Mouse (Mus musculus): ENCODE measurements around the gene Scaf8. TPM values are rescaled to one million over a fixed set of nuclear protein-coding genes. Genes with fewer than 3 reads are reported as not detected.

The Scaf8 gene
- polyA plus RNA-seq, 1 experiment from 2014 or later, result 28.7 TPM

GRCm38 (mm10) chr17:3232626-3233025 is 117.9 kb downstream of the Scaf8 start:
- Histone ChIP-seq H3K4me1 (ENCODE audit: control insufficient read depth, insufficient read depth, low read length) (no peaks in the 10 kb centered on the region), H3K4me2 (ENCODE audit: low read depth, severe bottlenecking) (no peak overlapping the region), H3K36me3 (ENCODE audit: control insufficient read depth, insufficient read depth, low read length) (no peaks in the 10 kb centered on the region; the same call in 1 of the 2 replicates), H3K4me3 (ENCODE audit: low read depth, low read length) (no peak overlapping the region), H3K27ac (replicated peaks; ENCODE audit: low read depth, low read length) (no peak overlapping the region), H3K9ac (ENCODE audit: low read length) (no peak overlapping the region), H3K27me3 (ENCODE audit: control insufficient read depth, insufficient read depth, low read length) (no peaks in the 10 kb centered on the region), H3K9me3 (ENCODE audit: control insufficient read depth, low read length) (no peaks in the 10 kb centered on the region)
- ATAC-seq (ENCODE audit: insufficient number of reproducible peaks, low FRiP score, low TSS enrichment, low read depth), result no peak
- WGBS, result 90% methylated on average over 5 of the region's 5 CpGs
- no peak for DNase-seq (ENCODE audit: low spot score)

GRCm38 (mm10) chr17:3243672-3244071 is 128.9 kb downstream of the Scaf8 start:
- Histone ChIP-seq H3K4me1 (ENCODE audit: control insufficient read depth, insufficient read depth, low read length) (no peaks in the 10 kb centered on the region), H3K9ac (ENCODE audit: low read length) (no peak overlapping the region), H3K9me3 (ENCODE audit: control insufficient read depth, low read length) (no peaks in the 10 kb centered on the region), H3K36me3 (ENCODE audit: control insufficient read depth, insufficient read depth, low read length) (no peaks in the 10 kb centered on the region), H3K4me3 (ENCODE audit: low read depth, low read length) (no peak overlapping the region), H3K27me3 (ENCODE audit: control insufficient read depth, insufficient read depth, low read length) (no peaks in the 10 kb centered on the region), H3K4me2 (ENCODE audit: low read depth, severe bottlenecking) (no peak overlapping the region), H3K27ac (replicated peaks; ENCODE audit: low read depth, low read length) (no peak overlapping the region)
- DNase-seq (ENCODE audit: low spot score) (no peak), ATAC-seq (ENCODE audit: insufficient number of reproducible peaks, low FRiP score, low TSS enrichment, low read depth) (no peak)
- 96% methylated on average over 3 of the region's 3 CpGs for WGBS

GRCm38 (mm10) chr17:3244881-3245739 is 130.3 kb downstream of the Scaf8 start:
- Histone ChIP-seq H3K4me1 (ENCODE audit: control insufficient read depth, insufficient read depth, low read length) (no peaks in the 10 kb centered on the region), H3K4me2 (ENCODE audit: low read depth, severe bottlenecking) (no peak overlapping the region), H3K27me3 (ENCODE audit: control insufficient read depth, insufficient read depth, low read length) (no peaks in the 10 kb centered on the region), H3K27ac (replicated peaks; ENCODE audit: low read depth, low read length) (no peak overlapping the region), H3K4me3 (ENCODE audit: low read depth, low read length) (no peak overlapping the region), H3K9ac (ENCODE audit: low read length) (no peak overlapping the region), H3K36me3 (ENCODE audit: control insufficient read depth, insufficient read depth, low read length) (no peaks in the 10 kb centered on the region), H3K9me3 (ENCODE audit: control insufficient read depth, low read length) (no peaks in the 10 kb centered on the region)
- DNase-seq (ENCODE audit: low spot score), result no peak
- WGBS, result 79% methylated on average over 8 of the region's 8 CpGs
- no peak for ATAC-seq (ENCODE audit: insufficient number of reproducible peaks, low FRiP score, low TSS enrichment, low read depth)

DNA sequence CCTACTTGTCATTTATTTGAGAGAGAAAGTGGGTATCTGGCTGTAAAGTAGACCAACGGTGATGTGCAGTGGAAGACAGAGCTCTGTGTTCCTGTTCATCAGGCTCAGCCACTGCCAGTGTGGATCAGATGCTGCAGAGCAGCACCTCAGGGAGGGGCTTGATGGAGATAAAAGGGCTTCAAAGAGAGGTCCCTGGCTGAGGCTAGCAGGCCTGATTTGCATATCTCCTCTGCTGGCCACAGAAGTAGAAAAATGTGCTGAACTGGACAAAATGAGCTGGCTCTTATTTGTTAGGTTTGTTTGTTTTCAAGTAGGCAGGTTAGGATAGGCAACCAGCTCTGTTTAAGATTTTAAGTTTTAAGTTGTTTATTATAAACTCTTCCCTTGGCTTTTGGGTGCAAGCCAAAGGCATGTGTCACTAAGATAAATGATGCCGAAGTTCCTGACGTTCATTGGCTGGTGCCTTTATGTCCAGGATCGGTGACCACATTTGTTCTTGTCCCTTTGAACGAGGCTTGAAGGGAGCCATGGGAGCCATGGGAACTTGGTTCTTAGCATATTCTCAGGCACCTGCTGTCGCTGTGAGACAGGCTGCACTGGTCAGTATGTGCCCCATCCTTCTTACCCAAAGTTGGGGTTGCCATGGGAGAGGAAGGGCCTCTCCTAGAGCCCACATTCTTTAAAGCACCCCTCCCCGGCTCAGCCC is 132.0 kb downstream of the Scaf8 start:
- Histone ChIP-seq H3K27ac (replicated peaks; ENCODE audit: low read depth, low read length) (no peak overlapping the region), H3K36me3 (ENCODE audit: control insufficient read depth, insufficient read depth, low read length) (no peaks in the 10 kb centered on the region), H3K4me3 (ENCODE audit: low read depth, low read length) (no peak overlapping the region), H3K9me3 (ENCODE audit: control insufficient read depth, low read length) (no peaks in the 10 kb centered on the region), H3K9ac (ENCODE audit: low read length) (no peak overlapping the region), H3K4me1 (ENCODE audit: control insufficient read depth, insufficient read depth, low read length) (no peaks in the 10 kb centered on the region), H3K4me2 (ENCODE audit: low read depth, severe bottlenecking) (no peak overlapping the region), H3K27me3 (ENCODE audit: control insufficient read depth, insufficient read depth, low read length) (no peaks in the 10 kb centered on the region)
- 32% methylated on average over 7 of the region's 7 CpGs for WGBS
- ATAC-seq (ENCODE audit: insufficient number of reproducible peaks, low FRiP score, low TSS enrichment, low read depth), result no peak
- DNase-seq (ENCODE audit: low spot score), result no peak

Other genes with a start within 250 kb of the Scaf8 start
- 8.3 and 8.4 TPM in 2 replicates for gene Tiam2, start 211.6 kb downstream of the Scaf8 start, polyA plus RNA-seq (2014; fragmentation: Nextera tagmentation; extraction: Ambion mirVana)

Data from limb, embryonic 11.5 days (tissue).